Mouse (Mus musculus): Measurements from ENCODE around the gene 3110070M22Rik. TPM values are rescaled to one million over a fixed set of nuclear protein-coding genes. Genes with fewer than 3 reads are reported as not detected.

Gene 3110070M22Rik
- 0.84 TPM in 1 of 2 replicates, not detected in the other for total RNA-seq (2023)

DNA sequence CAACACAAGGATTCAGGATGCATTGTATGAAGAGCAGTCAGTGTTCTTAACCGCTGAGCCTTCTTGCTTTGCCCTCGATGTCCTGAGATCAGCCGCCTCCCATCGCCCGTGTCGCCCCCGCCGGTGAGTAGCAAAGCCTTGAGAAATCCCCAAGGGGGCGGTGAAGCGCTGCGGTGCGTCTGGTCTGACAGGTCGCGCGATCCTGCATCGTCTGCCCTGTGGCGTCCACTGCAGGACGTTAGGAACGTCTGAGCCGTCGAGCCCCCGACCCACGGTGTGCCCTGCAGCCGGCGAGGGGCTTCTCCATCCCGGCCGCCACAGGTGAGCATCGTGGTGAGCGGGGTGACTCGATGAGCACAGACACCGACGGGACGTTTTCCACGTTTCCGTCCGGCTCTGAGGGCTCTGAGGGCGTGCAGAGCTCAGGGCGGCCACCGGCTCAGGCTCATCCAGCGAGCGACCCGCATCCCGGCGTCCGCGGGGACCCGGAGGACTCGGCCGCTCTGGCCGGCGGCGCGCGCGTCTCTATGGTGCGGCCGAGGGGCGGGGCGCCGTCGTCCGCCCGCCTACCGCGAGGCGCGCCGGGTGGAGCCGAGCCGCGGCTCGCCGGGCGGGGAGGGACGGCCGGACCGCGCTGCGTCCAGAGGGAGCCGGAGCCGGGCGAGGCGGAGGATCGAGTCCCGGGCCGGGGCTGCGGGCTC lies at the start of gene 3110070M22Rik, which contains the start of gene Tmem267:
Gene 3110070M22Rik, minus strand, starts transcription at position 504 of the 701 bp plus-strand sequence.
Gene Tmem267, plus strand, starts transcription at position 160 of the 701 bp plus-strand sequence.

GRCm38 (mm10) chr13:119462596-119463560 lies 25.3 kb downstream of the 3110070M22Rik start, which contains the start of gene 4833420G17Rik:
TSS of gene 4833420G17Rik (plus strand) at chr13:119462768.

Other genes starting within 250 kb of the 3110070M22Rik start
- 35.5 and 36.9 TPM in 2 replicates for gene Paip1, start 59.8 kb downstream of the 3110070M22Rik start, total RNA-seq (2023)
- gene 4833420G17Rik, start 25.6 kb downstream of the 3110070M22Rik start, total RNA-seq (2023): 33.0 and 43.2 TPM in 2 replicates
- 0.57 and 2.0 TPM in 2 replicates for gene Tmem267, start 344 bp downstream of the 3110070M22Rik start, total RNA-seq (2023)
- gene Ccl28, start 135.4 kb upstream of the 3110070M22Rik start, total RNA-seq (2023): not detected in 2 replicates
- gene Hmgcs1, start 202.0 kb upstream of the 3110070M22Rik start, total RNA-seq (2023): 22.0 and 22.4 TPM in 2 replicates

Measured in neutrophil, adult 65 days (primary cell).